ENCODE assay signal across 23 mouse cellular contexts in the genomic region with DNA sequence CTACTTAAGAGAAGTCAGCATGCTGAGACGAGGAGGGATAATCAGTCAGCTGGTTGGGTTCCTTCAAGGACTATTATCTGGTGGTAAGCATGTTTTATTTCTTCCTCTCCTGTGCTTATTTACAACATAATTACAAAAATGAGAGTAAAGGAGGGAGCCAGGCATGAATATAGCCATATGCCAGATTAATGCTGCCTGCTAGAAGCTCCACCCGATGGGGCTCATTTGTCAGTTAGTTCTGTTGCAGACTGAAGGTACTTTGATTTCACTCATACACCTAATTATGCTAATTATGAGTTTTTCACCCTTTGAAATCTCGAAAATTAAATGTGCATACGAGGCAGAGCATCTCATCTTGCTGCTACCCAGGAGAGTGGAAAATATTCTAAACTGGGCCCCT.
A peak's percentile ranks its signal among the peaks of the same experiment; 100 is the strongest.
DNase-seq lines count a peak whose midpoint lies in the region; ATAC-seq and TF ChIP-seq lines count a peak whose summit lies in the region.
"Had no signal": no experiment of that assay in that cellular context is flagged by ENCODE, and none has a peak within 500 bp of the region (broad histone marks: within the 10 kb centered on the region; RNA-seq: fewer than 3 reads in every experiment).

No protein-coding gene starts in this region.

- no peak overlapping the region for H3K9ac ChIP-seq in forebrain, embryonic 12.5 days
- no peak overlapping the region for H3K9ac ChIP-seq in forebrain, embryonic 13.5 days
- no peak overlapping the region for H3K9ac ChIP-seq in forebrain, embryonic 16.5 days (replicated peaks; ENCODE audit: low read depth, low read length)
- no peak overlapping the region for H3K9ac ChIP-seq in forebrain, postnatal 0 days
- H3K9ac ChIP-seq in midbrain, embryonic 15.5 days = no peak overlapping the region
- no peak overlapping the region for H3K9ac ChIP-seq in midbrain, embryonic 13.5 days (replicated peaks)
- H3K9ac ChIP-seq: heart, embryonic 12.5 days; heart, embryonic 15.5 days; hindbrain, embryonic 14.5 days had no signal

- 0 out of 2 replicates have a peak, but pooled peaks have one; percentile 20 for ATAC-seq in forebrain, embryonic 12.5 days (ENCODE audit: low FRiP score)
- no peak; the same call in none of the 2 replicates for ATAC-seq in forebrain, embryonic 13.5 days
- peak; percentile 43; the same call in 1 of the 2 replicates for ATAC-seq in forebrain, embryonic 16.5 days
- ATAC-seq in forebrain, postnatal 0 days = no peak
- ATAC-seq in midbrain, embryonic 15.5 days (replicated peaks) = 0 out of 2 replicates have a peak, but pooled peaks have one; percentile 30
- no peak for ATAC-seq in midbrain, embryonic 13.5 days
- ATAC-seq: activated CD4-positive, CD25-positive, alpha-beta regulatory T cell, adult 4 months; hindbrain, postnatal 0 days; inflammation-experienced regulatory T-cells, adult 6 months; intestine, embryonic 16.5 days had no signal

- 32% methylated on average over 4 of the region's 4 CpGs for WGBS in forebrain, embryonic 12.5 days
- 28% methylated on average over 4 of the region's 4 CpGs for WGBS in forebrain, embryonic 13.5 days
- WGBS in forebrain, embryonic 16.5 days = 23% methylated on average over 4 of the region's 4 CpGs
- WGBS in forebrain, postnatal 0 days = 28% methylated on average over 4 of the region's 4 CpGs
- WGBS in midbrain, embryonic 15.5 days = 47% methylated on average over 4 of the region's 4 CpGs
- WGBS in midbrain, embryonic 13.5 days = 47% methylated on average over 4 of the region's 4 CpGs

- H3K27me3 ChIP-seq in forebrain, embryonic 12.5 days = no peaks in the 10 kb centered on the region
- H3K27me3 ChIP-seq in forebrain, embryonic 13.5 days = no peaks in the 10 kb centered on the region
- H3K27me3 ChIP-seq in forebrain, embryonic 16.5 days (replicated peaks; ENCODE audit: control insufficient read depth, insufficient read depth, low read length) = no peaks in the 10 kb centered on the region
- H3K27me3 ChIP-seq in forebrain, postnatal 0 days (ENCODE audit: insufficient read depth, low read length) = no peaks in the 10 kb centered on the region
- no peaks in the 10 kb centered on the region for H3K27me3 ChIP-seq in midbrain, embryonic 15.5 days (replicated peaks)
- H3K27me3 ChIP-seq in midbrain, embryonic 13.5 days = no peaks in the 10 kb centered on the region
- H3K27me3 ChIP-seq: heart, embryonic 12.5 days; heart, embryonic 15.5 days had no signal

- H3K9me3 ChIP-seq in forebrain, embryonic 12.5 days = no peaks in the 10 kb centered on the region
- H3K9me3 ChIP-seq in forebrain, embryonic 13.5 days (replicated peaks) = no peaks in the 10 kb centered on the region
- H3K9me3 ChIP-seq in forebrain, embryonic 16.5 days (ENCODE audit: control insufficient read depth, low read length) = no peaks in the 10 kb centered on the region
- H3K9me3 ChIP-seq in forebrain, postnatal 0 days (ENCODE audit: low read length) = no peaks in the 10 kb centered on the region
- no peaks in the 10 kb centered on the region for H3K9me3 ChIP-seq in midbrain, embryonic 15.5 days
- H3K9me3 ChIP-seq in midbrain, embryonic 13.5 days = peaks cover 3% of the 10 kb centered on the region; the same call in 1 of the 2 replicates
- H3K9me3 ChIP-seq: heart, embryonic 12.5 days; heart, embryonic 15.5 days; hindbrain, embryonic 10.5 days had no signal

- DNase-seq in forebrain, postnatal 0 days = no peak
- DNase-seq: adrenal gland, adult 8-10 months; adrenal gland, postnatal 25 days; cerebellum, adult 18-20 months; cerebellum, adult 9-10 months; cerebellum, postnatal 14 days; gastrocnemius, postnatal 25 days; heart, adult 18-20 months; heart, postnatal 10 days; heart, postnatal 36 days had no signal

- no peaks in the 10 kb centered on the region for H3K4me1 ChIP-seq in forebrain, embryonic 12.5 days
- H3K4me1 ChIP-seq in forebrain, embryonic 13.5 days = no peaks in the 10 kb centered on the region
- H3K4me1 ChIP-seq in forebrain, embryonic 16.5 days (replicated peaks; ENCODE audit: control insufficient read depth, insufficient read depth, low read length) = no peaks in the 10 kb centered on the region
- H3K4me1 ChIP-seq in forebrain, postnatal 0 days (ENCODE audit: insufficient read depth) = no peaks in the 10 kb centered on the region
- no peaks in the 10 kb centered on the region for H3K4me1 ChIP-seq in midbrain, embryonic 15.5 days
- H3K4me1 ChIP-seq in midbrain, embryonic 13.5 days (replicated peaks) = no peaks in the 10 kb centered on the region
- H3K4me1 ChIP-seq: heart, embryonic 12.5 days; heart, embryonic 15.5 days; hindbrain, embryonic 10.5 days had no signal

- H3K27ac ChIP-seq in forebrain, embryonic 12.5 days = no peak overlapping the region
- no peak overlapping the region for H3K27ac ChIP-seq in forebrain, embryonic 13.5 days
- no peak overlapping the region for H3K27ac ChIP-seq in forebrain, embryonic 16.5 days (ENCODE audit: low read length)
- H3K27ac ChIP-seq in forebrain, postnatal 0 days (ENCODE audit: low read depth, low read length) = no peak overlapping the region
- no peak overlapping the region for H3K27ac ChIP-seq in midbrain, embryonic 15.5 days
- no peak overlapping the region for H3K27ac ChIP-seq in midbrain, embryonic 13.5 days
- H3K27ac ChIP-seq: heart, embryonic 15.5 days; hindbrain, embryonic 10.5 days; hindbrain, embryonic 14.5 days; hindbrain, postnatal 0 days had no signal

- H3K4me2 ChIP-seq in forebrain, embryonic 12.5 days = no peak overlapping the region
- no peak overlapping the region for H3K4me2 ChIP-seq in forebrain, embryonic 13.5 days
- H3K4me2 ChIP-seq in forebrain, embryonic 16.5 days (ENCODE audit: low read length) = no peak overlapping the region
- H3K4me2 ChIP-seq in forebrain, postnatal 0 days (ENCODE audit: low read depth) = no peak overlapping the region
- H3K4me2 ChIP-seq in midbrain, embryonic 15.5 days = no peak overlapping the region
- no peak overlapping the region for H3K4me2 ChIP-seq in midbrain, embryonic 13.5 days (replicated peaks)
- H3K4me2 ChIP-seq: heart, embryonic 12.5 days; heart, embryonic 15.5 days; hindbrain, embryonic 14.5 days had no signal

- H3K36me3 ChIP-seq in forebrain, embryonic 12.5 days (replicated peaks) = no peaks in the 10 kb centered on the region
- no peaks in the 10 kb centered on the region for H3K36me3 ChIP-seq in forebrain, embryonic 13.5 days (ENCODE audit: poor library complexity, severe bottlenecking)
- H3K36me3 ChIP-seq in forebrain, embryonic 16.5 days (ENCODE audit: control insufficient read depth, insufficient read depth) = no peaks in the 10 kb centered on the region
- no peaks in the 10 kb centered on the region for H3K36me3 ChIP-seq in forebrain, postnatal 0 days (ENCODE audit: insufficient read depth)
- no peaks in the 10 kb centered on the region for H3K36me3 ChIP-seq in midbrain, embryonic 15.5 days (replicated peaks)
- no peaks in the 10 kb centered on the region for H3K36me3 ChIP-seq in midbrain, embryonic 13.5 days
- H3K36me3 ChIP-seq: heart, embryonic 12.5 days; heart, embryonic 15.5 days; hindbrain, embryonic 10.5 days had no signal

- H3K4me3 ChIP-seq in forebrain, embryonic 12.5 days (replicated peaks) = no peak overlapping the region
- H3K4me3 ChIP-seq in forebrain, embryonic 13.5 days = no peak overlapping the region
- no peak overlapping the region for H3K4me3 ChIP-seq in forebrain, embryonic 16.5 days (replicated peaks; ENCODE audit: low read length)
- H3K4me3 ChIP-seq in forebrain, postnatal 0 days (ENCODE audit: low read depth, low read length) = no peak overlapping the region
- no peak overlapping the region for H3K4me3 ChIP-seq in midbrain, embryonic 15.5 days
- H3K4me3 ChIP-seq in midbrain, embryonic 13.5 days (replicated peaks) = no peak overlapping the region
- H3K4me3 ChIP-seq: heart, embryonic 12.5 days; heart, embryonic 15.5 days; hindbrain, embryonic 10.5 days had no signal

- no peak for TF ChIP-seq CTCF in forebrain, postnatal 0 days (IDR thresholded peaks at IDR 0.05; ENCODE audit: low read depth)

Comparison
In these comparisons a context has a peak if more than half of its experiments do, and no peak if none do; other contexts are left out.
1. ATAC-seq: peak in forebrain, embryonic 12.5 days (single experiment), forebrain, embryonic 16.5 days (single experiment) and midbrain, embryonic 15.5 days (single experiment); none in forebrain, embryonic 13.5 days (single experiment), forebrain, postnatal 0 days (single experiment) and midbrain, embryonic 13.5 days (single experiment).